Mouse (Mus musculus) stomach, embryonic 15.5 days (tissue): ENCODE data around the gene Arhgef28. TPM values are rescaled to one million over a fixed set of nuclear protein-coding genes. Genes with fewer than 3 reads are reported as not detected.
"Not testable (repeated sequence)": the region's sequence is repeated elsewhere in the genome, so short reads cannot be mapped to it uniquely, and the experiment has no call there.

Experiments used
- ATAC-seq: fragments of 200-750 bp; cut with Nextera tagmentation; 2 replicates; pipeline ENCODE4 v1.8.0; 2017; ENCODE audit warnings: low read depth, moderate number of reproducible peaks, moderate TSS enrichment; ENCODE audit not compliant: insufficient read depth, low FRiP score
- H3K27ac ChIP-seq: fragments of 300-500 bp; sonication (generic); 2 replicates; pipeline ENCODE4 v1.5.1; 2015; ENCODE audit warnings: mild to moderate bottlenecking, inconsistent platforms
- H3K27me3 ChIP-seq: fragments of 300-500 bp; sonication (generic); replicated peaks from 2 replicates; pipeline ENCODE4 v1.6.1; 2015; ENCODE audit warnings: inconsistent platforms
- H3K36me3 ChIP-seq: fragments of 300-500 bp; sonication (generic); 2 replicates; pipeline ENCODE4 v1.6.1; 2015; ENCODE audit warnings: inconsistent platforms
- H3K4me1 ChIP-seq: fragments of 300-500 bp; sonication (generic); 2 replicates; pipeline ENCODE4 v1.6.1; 2015; ENCODE audit warnings: inconsistent platforms
- H3K4me2 ChIP-seq: fragments of 300-500 bp; sonication (generic); 2 replicates; pipeline ENCODE4 v1.6.1; 2015; ENCODE audit warnings: mild to moderate bottlenecking, inconsistent platforms
- H3K4me3 ChIP-seq: fragments of 300-500 bp; sonication (generic); replicated peaks from 2 replicates; pipeline ENCODE4 v1.5.1; 2015; ENCODE audit warnings: inconsistent platforms
- H3K9ac ChIP-seq: fragments of 300-500 bp; sonication (generic); 2 replicates; pipeline ENCODE4 v1.6.1; 2015; ENCODE audit warnings: inconsistent platforms
- H3K9me3 ChIP-seq: fragments of 300-500 bp; sonication (generic); 2 replicates; pipeline ENCODE4 v1.6.1; 2016; ENCODE audit warnings: inconsistent platforms
- WGBS: fragments of 180-500 bp; shearing (Covaris S2); methylation state at CpG from one replicate; pipeline ENCODE4 v1.1.7; 2015; 5-methylcytosine and 5-hydroxymethylcytosine counted together
- polyA plus RNA-seq: library from polyadenylated mRNA; unstranded; fragments of >200 nt; fragmentation: Nextera tagmentation; extraction: Ambion mirVana; gene quantifications from 2 replicates; pipeline ENCODE4 v1.2.1, GENCODE M21; 2015

Gene Arhgef28
- polyA plus RNA-seq, 1 experiment from 2014 or later = 23.7 TPM

DNA sequence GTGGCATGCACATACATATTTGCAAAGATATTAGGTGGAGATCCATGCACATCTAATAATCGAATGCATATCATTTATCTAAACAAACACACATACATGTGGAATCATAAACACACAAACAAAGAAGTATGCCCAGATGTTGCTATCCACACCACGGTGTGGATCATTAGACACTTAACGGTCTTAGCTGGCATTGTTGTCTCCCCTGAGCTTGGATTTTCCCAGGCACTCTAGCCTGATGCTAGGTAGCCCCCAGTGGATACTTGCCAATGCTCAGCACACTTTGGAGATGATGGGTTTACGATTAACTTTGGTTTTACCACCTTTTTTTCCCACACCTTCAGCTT lies 85.1 kb downstream of the Arhgef28 start:
- Histone ChIP-seq H3K27ac (peak overlapping the region; percentile 82; the same call in 1 of the 2 replicates), H3K4me1 (peaks cover 25% of the 10 kb centered on the region), H3K4me2 (no peak overlapping the region), H3K4me3 (no peak overlapping the region), H3K36me3 (no peaks in the 10 kb centered on the region), H3K9me3 (no peaks in the 10 kb centered on the region), H3K9ac (no peak overlapping the region), H3K27me3 (no peaks in the 10 kb centered on the region)
- ATAC-seq = no peak
- WGBS = 70% methylated on average over 4 of the region's 4 CpGs

DNA sequence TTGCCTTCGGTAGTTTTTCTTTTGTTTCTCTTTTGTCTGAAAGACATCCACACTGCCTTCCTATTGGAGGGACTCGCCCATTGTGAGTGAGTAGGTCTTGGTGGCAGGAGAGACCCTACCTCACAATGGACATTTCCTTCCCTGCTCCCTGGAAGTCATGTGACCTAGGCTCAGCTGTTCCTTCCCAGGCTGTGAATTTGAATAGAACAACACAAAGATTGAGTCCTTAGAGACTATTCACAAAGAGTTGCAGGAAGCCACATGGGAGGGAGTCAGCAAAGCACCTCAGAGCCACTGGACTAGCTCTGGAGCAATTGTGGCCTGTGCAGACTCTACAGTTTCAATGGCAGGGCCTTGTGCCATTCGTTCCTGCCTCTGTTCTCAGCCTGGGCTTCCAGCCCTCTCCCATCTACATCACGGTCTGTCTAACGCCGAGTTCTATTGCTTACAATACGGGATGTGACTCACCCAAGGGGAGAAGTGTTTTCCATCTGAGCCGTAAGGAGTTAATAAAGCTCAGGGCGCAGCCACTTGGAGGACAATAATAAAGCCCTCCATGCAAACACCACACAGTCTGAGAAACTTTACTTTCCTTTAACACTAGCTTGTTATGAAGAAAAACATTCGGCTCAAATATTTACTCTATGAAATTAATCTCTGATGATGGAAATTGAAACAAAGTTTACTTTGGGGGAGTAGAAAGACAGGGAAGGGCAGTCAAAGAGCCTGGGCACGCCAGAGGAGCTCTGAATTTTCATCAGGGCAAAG lies 85.7 kb downstream of the Arhgef28 start:
- H3K9me3 ChIP-seq = no peaks in the 10 kb centered on the region
- H3K4me3 ChIP-seq = no peak overlapping the region
- H3K36me3 ChIP-seq = no peaks in the 10 kb centered on the region
- no peak overlapping the region for H3K4me2 ChIP-seq
- peaks cover 30% of the 10 kb centered on the region for H3K4me1 ChIP-seq
- H3K27ac ChIP-seq = peak overlapping the region; percentile 82
- 38% methylated on average over 11 of the region's 11 CpGs for WGBS
- H3K27me3 ChIP-seq = no peaks in the 10 kb centered on the region
- H3K9ac ChIP-seq = no peak overlapping the region
- ATAC-seq = peak; percentile 67

DNA sequence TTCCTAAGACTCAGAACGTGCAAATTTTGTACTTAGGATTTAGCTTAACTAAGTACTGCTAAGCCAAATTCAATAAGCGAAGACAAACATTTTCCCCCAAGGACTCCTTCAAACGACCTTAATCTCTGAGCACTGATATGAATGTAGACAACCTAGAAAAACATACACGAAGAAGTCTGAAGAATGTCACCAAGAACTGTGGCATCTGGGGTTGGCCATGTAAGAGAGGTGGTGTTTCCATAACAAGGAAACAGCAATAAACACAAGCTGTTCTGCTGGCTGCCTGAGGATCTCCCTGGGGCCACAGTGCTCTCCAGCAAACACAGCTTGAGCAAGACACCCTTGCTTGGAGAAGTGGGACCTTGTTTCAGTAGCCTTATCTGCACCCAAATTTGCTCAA lies 87.9 kb downstream of the Arhgef28 start:
- Histone ChIP-seq H3K4me1 (peaks cover 30% of the 10 kb centered on the region), H3K4me2 (no peak overlapping the region), H3K27me3 (no peaks in the 10 kb centered on the region), H3K27ac (peak overlapping the region; percentile 77; the same call in 1 of the 2 replicates), H3K36me3 (no peaks in the 10 kb centered on the region), H3K9ac (no peak overlapping the region), H3K9me3 (no peaks in the 10 kb centered on the region), H3K4me3 (no peak overlapping the region)
- WGBS = 41% methylated on average over 4 of the region's 4 CpGs
- ATAC-seq = no peak

GRCm38 (mm10) chr13:98117566-98118254 lies 88.5 kb downstream of the Arhgef28 start:
- H3K4me1 ChIP-seq = peaks cover 26% of the 10 kb centered on the region
- no peaks in the 10 kb centered on the region for H3K9me3 ChIP-seq
- H3K27me3 ChIP-seq = no peaks in the 10 kb centered on the region
- H3K27ac ChIP-seq = peak overlapping the region; percentile 77
- H3K4me3 ChIP-seq = no peak overlapping the region
- H3K4me2 ChIP-seq = no peak overlapping the region
- ATAC-seq = peak; percentile 41; the same call in 1 of the 2 replicates
- no peaks in the 10 kb centered on the region for H3K36me3 ChIP-seq
- 63% methylated on average over 7 of the region's 7 CpGs for WGBS
- H3K9ac ChIP-seq = no peak overlapping the region

- Histone ChIP-seq H3K36me3 (no peaks in the 10 kb centered on the region), H3K27me3 (no peaks in the 10 kb centered on the region), H3K27ac (peak overlapping the region; percentile 21), H3K4me1 (peaks cover 19% of the 10 kb centered on the region), H3K9ac (no peak overlapping the region), H3K4me2 (no peak overlapping the region), H3K9me3 (no peaks in the 10 kb centered on the region), H3K4me3 (no peak overlapping the region)
- 48% methylated on average over 6 of the region's 6 CpGs for WGBS
- peak; percentile 65 for ATAC-seq
Measured at GRCm38 (mm10) chr13:98115650-98116049, 90.6 kb downstream of the Arhgef28 start.

DNA sequence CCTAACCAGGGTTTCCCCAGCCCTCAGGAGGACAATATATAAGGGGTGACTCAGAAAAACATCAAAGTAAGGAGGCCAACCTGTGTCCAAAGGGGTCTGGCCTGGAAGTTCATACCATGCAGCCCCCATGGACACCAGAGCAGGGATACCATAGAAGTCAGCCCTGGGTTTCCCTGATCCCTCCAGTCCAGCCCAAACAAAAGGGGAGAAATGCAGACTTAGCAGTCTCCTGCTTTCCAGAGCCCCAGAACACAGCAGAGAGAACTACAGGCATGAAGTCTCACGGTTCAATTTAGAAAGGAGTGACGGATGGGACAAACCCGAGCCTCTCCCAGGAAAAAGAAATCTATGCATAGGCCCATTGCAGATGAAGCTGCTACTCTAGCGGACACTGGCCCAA lies 91.2 kb downstream of the Arhgef28 start:
- Histone ChIP-seq H3K36me3 (no peaks in the 10 kb centered on the region), H3K4me1 (peaks cover 19% of the 10 kb centered on the region), H3K4me2 (no peak overlapping the region), H3K27me3 (no peaks in the 10 kb centered on the region), H3K9me3 (no peaks in the 10 kb centered on the region), H3K9ac (no peak overlapping the region), H3K4me3 (no peak overlapping the region), H3K27ac (no peak overlapping the region)
- WGBS = 59% methylated on average over 4 of the region's 4 CpGs
- ATAC-seq = no peak

- no peaks in the 10 kb centered on the region for H3K36me3 ChIP-seq
- H3K9me3 ChIP-seq = no peaks in the 10 kb centered on the region
- H3K4me2 ChIP-seq = no peak overlapping the region
- 50% methylated on average over 7 of the region's 7 CpGs for WGBS
- H3K4me1 ChIP-seq = peaks cover 17% of the 10 kb centered on the region
- H3K9ac ChIP-seq = no peak overlapping the region
- H3K27ac ChIP-seq = 0 out of 2 replicates have a peak overlapping the region, but pooled peaks have one; percentile 3
- no peak overlapping the region for H3K4me3 ChIP-seq
- no peak for ATAC-seq
- H3K27me3 ChIP-seq = no peaks in the 10 kb centered on the region
Measured at GRCm38 (mm10) chr13:98112812-98113503, 93.3 kb downstream of the Arhgef28 start.

GRCm38 (mm10) chr13:98111531-98111930 lies 94.7 kb downstream of the Arhgef28 start:
- Histone ChIP-seq H3K9ac (no peak overlapping the region), H3K27me3 (no peaks in the 10 kb centered on the region), H3K9me3 (no peaks in the 10 kb centered on the region), H3K4me2 (no peak overlapping the region), H3K36me3 (no peaks in the 10 kb centered on the region), H3K4me1 (peaks cover 11% of the 10 kb centered on the region), H3K27ac (no peak overlapping the region), H3K4me3 (no peak overlapping the region)
- 78% methylated on average over 5 of the region's 5 CpGs for WGBS
- no peak for ATAC-seq

- H3K4me1 ChIP-seq = peaks cover 10% of the 10 kb centered on the region
- H3K27me3 ChIP-seq = no peaks in the 10 kb centered on the region
- no peak overlapping the region for H3K4me3 ChIP-seq
- no peak for ATAC-seq
- H3K9ac ChIP-seq = no peak overlapping the region
- no peaks in the 10 kb centered on the region for H3K36me3 ChIP-seq
- H3K27ac ChIP-seq = no peak overlapping the region
- no peak overlapping the region for H3K4me2 ChIP-seq
- no peaks in the 10 kb centered on the region for H3K9me3 ChIP-seq
- 62% methylated on average over 2 of the region's 2 CpGs for WGBS
Measured at GRCm38 (mm10) chr13:98111021-98111420, 95.2 kb downstream of the Arhgef28 start.

- H3K27ac ChIP-seq, H3K9me3 ChIP-seq, H3K9ac ChIP-seq, H3K4me1 ChIP-seq, H3K4me2 ChIP-seq, H3K4me3 ChIP-seq, ATAC-seq, H3K36me3 ChIP-seq, H3K27me3 ChIP-seq: not testable (repeated sequence)
- WGBS = 85% methylated on average over 3 of the region's 3 CpGs
Measured at GRCm38 (mm10) chr13:98108481-98108880, 97.8 kb downstream of the Arhgef28 start.

- no peak overlapping the region for H3K9ac ChIP-seq
- no peak overlapping the region for H3K27ac ChIP-seq
- no peak for ATAC-seq
- no peaks in the 10 kb centered on the region for H3K9me3 ChIP-seq
- no peaks in the 10 kb centered on the region for H3K4me1 ChIP-seq
- H3K4me2 ChIP-seq = no peak overlapping the region
- H3K27me3 ChIP-seq = no peaks in the 10 kb centered on the region
- H3K4me3 ChIP-seq = no peak overlapping the region
- WGBS = 68% methylated on average over 2 of the region's 2 CpGs
- H3K36me3 ChIP-seq = no peaks in the 10 kb centered on the region
Measured at GRCm38 (mm10) chr13:98107621-98108020, 98.6 kb downstream of the Arhgef28 start.

DNA sequence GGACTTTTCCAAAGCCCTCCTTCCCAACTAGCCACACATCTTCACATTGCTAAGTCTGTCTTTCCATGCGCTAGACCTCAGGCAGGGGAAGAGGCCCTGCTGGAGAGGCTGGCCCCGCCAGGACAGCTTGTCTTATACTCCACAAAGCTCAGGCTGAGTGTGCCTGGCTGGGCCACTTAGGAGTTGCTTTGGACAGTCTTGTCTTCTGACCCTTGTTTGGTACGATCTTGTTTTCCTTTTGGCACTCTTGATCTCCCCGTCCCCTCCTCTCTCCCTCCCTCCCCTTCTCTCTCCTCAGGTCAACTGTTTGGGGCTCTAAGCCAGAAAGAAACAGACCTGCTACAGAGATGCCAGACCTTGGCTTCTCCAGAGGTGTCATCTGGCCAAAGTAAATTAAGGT lies 110.3 kb downstream of the Arhgef28 start:
- H3K4me3 ChIP-seq = no peak overlapping the region
- H3K9me3 ChIP-seq = no peaks in the 10 kb centered on the region
- no peak for ATAC-seq
- no peaks in the 10 kb centered on the region for H3K27me3 ChIP-seq
- no peak overlapping the region for H3K4me2 ChIP-seq
- no peaks in the 10 kb centered on the region for H3K4me1 ChIP-seq
- no peaks in the 10 kb centered on the region for H3K36me3 ChIP-seq
- no peak overlapping the region for H3K27ac ChIP-seq
- no peak overlapping the region for H3K9ac ChIP-seq
- WGBS = 80% methylated on average over 4 of the region's 4 CpGs
